Mouse (Mus musculus) hindbrain, postnatal 0 days (tissue): ENCODE data around the gene Gm20388. TPM values are rescaled to one million over a fixed set of nuclear protein-coding genes. Genes with fewer than 3 reads are reported as not detected.

Experiments
- ATAC-seq: fragments of 200-750 bp; cut with Nextera tagmentation; 2 replicates; pipeline ENCODE4 v1.8.0; 2017; ENCODE audit warnings: mild to moderate bottlenecking, moderate TSS enrichment, moderate library complexity
- DNase-seq: peaks from one replicate; pipeline ENCODE4 v3.0.0-alpha.2; 2015; ENCODE audit warnings: low spot score
- H3K27ac ChIP-seq: fragments of 300-500 bp; sonication (generic); 2 replicates; pipeline ENCODE4 v1.5.1; 2014; ENCODE audit warnings: mild to moderate bottlenecking
- H3K27me3 ChIP-seq: fragments of 300-500 bp; sonication (generic); 2 replicates; pipeline ENCODE4 v1.6.1; 2014; ENCODE audit warnings: low read length, mixed read lengths; ENCODE audit not compliant: insufficient read depth
- H3K36me3 ChIP-seq: fragments of 300-500 bp; sonication (generic); 2 replicates; pipeline ENCODE4 v1.6.1; 2014; ENCODE audit warnings: low read length, mixed read lengths; ENCODE audit not compliant: insufficient read depth
- H3K4me1 ChIP-seq: fragments of 300-500 bp; sonication (generic); 2 replicates; pipeline ENCODE4 v1.6.1; 2014; ENCODE audit warnings: antibody characterized with exemption, low read length, mixed read lengths; ENCODE audit not compliant: insufficient read depth
- H3K4me2 ChIP-seq: fragments of 300-500 bp; sonication (generic); 2 replicates; pipeline ENCODE4 v1.6.1; 2014; ENCODE audit warnings: low read depth, mild to moderate bottlenecking, low read length, moderate library complexity, mixed read lengths
- H3K4me3 ChIP-seq: fragments of 300-500 bp; sonication (generic); 2 replicates; pipeline ENCODE4 v1.5.1; 2014; ENCODE audit warnings: low read length
- H3K9ac ChIP-seq: fragments of 300-500 bp; sonication (generic); replicated peaks from 2 replicates; pipeline ENCODE4 v1.6.1; 2014; ENCODE audit warnings: mild to moderate bottlenecking, low read length, moderate library complexity, mixed read lengths
- H3K9me3 ChIP-seq: fragments of 300-500 bp; sonication (generic); 2 replicates; pipeline ENCODE4 v1.6.1; 2016; ENCODE audit warnings: low read length, mixed read lengths
- CTCF ChIP-seq: IDR thresholded peaks from 2 replicates; pipeline ENCODE4 v1.5.1; 2016; ENCODE audit warnings: antibody characterized with exemption, control low read depth, low read depth
- whole genome bisulfite sequencing: fragments of 180-500 bp; shearing (Covaris S2); extraction: QIAGEN DNeasy Blood & Tissue Kit; methylation state at CpG from one replicate; pipeline ENCODE4 v1.1.7; 2014; 5-methylcytosine and 5-hydroxymethylcytosine counted together
- polyA plus RNA-seq: library from polyadenylated mRNA; unstranded; fragments of >200 nt; fragmentation: Nextera tagmentation; extraction: Ambion mirVana; gene quantifications from 2 replicates; pipeline ENCODE4 v1.2.1, GENCODE M21; 2015
- total RNA-seq: library from RNA; depleted of rRNA; stranded (reverse); fragments of >200 nt; gene quantifications from 2 replicates; pipeline ENCODE4 v1.2.3, GENCODE M21; 2014; rRNA removed

Gene Gm20388
- total RNA-seq, result 58.0 and 71.3 TPM in 2 replicates
- not detected in 2 replicates for polyA plus RNA-seq

DNA sequence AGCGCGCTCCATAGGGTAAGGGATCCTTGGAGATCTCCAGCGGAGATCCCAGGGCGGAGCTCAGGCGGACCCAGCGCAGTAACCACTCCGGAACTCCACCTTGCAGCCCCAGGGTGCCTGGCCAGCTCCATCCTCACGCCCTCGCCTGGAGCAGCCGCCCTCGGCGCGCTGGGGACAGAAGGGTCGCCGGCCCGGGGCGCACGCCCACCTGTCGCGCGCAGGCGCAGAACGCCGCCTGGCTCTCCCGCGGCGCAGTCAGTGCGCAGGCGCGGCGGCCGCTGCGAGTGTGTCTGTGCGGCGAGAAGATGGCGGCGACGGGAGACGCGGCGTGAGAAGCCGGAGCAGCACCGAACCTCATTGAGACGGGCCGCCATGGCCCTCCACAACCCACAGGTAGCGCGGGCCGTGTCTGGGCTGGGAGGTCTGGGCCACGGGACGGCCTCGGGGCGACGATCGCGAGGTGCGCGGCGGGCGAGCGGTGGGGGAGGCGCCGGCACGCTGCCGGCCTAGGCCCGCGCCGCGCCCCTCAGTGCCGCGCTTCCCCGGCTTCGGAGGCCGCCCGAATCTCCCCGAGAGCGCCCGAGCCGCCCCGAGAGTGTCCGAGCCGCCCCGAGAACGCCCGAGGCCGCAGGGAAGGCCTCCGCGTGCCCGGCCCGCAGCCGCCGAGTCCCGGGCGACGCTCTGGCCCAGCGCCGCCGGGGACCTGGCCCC lies at the start of gene Gm20388:
Gene Gm20388, plus strand, starts transcription at position 295 of the 711 bp plus-strand sequence.
- peak; percentile 94 for DNase-seq
- no peaks in the 10 kb centered on the region for H3K9me3 ChIP-seq
- peak within 1 kb of the TSS; percentile 87 for H3K4me2 ChIP-seq
- H3K27me3 ChIP-seq, result no peaks in the 10 kb centered on the region
- peak within 1 kb of the TSS; percentile 78 for H3K9ac ChIP-seq
- H3K4me1 ChIP-seq, result peaks cover 25% of the 10 kb centered on the region
- no peak for TF ChIP-seq CTCF
- H3K36me3 ChIP-seq, result no peaks in the 10 kb centered on the region
- peak within 1 kb of the TSS; percentile 94 for H3K27ac ChIP-seq
- H3K4me3 ChIP-seq, result peak within 1 kb of the TSS; percentile 77
- peak; percentile 97 for ATAC-seq
- WGBS, result under 1% methylated on average over 81 of the region's 97 CpGs

GRCm38 (mm10) chr8:119861706-119862389 lies 48.8 kb upstream of the Gm20388 start, which contains the start of gene Klhl36:
Klhl36 (plus strand) TSS chr8:119862266.
- 2% methylated on average over 35 of the region's 35 CpGs for WGBS
- H3K9ac ChIP-seq, result peak within 1 kb of the TSS; percentile 84
- H3K27ac ChIP-seq, result peak within 1 kb of the TSS; percentile 76
- peak within 1 kb of the TSS; percentile 88 for H3K4me3 ChIP-seq
- H3K9me3 ChIP-seq, result no peaks in the 10 kb centered on the region
- ATAC-seq, result peak; percentile 96
- no peak for TF ChIP-seq CTCF
- peak; percentile 96 for DNase-seq
- no peaks in the 10 kb centered on the region for H3K4me1 ChIP-seq
- no peaks in the 10 kb centered on the region for H3K36me3 ChIP-seq
- H3K27me3 ChIP-seq, result no peaks in the 10 kb centered on the region
- peak within 1 kb of the TSS; percentile 93 for H3K4me2 ChIP-seq

- WGBS, result 0% methylated on average over 19 of the region's 19 CpGs
- Histone ChIP-seq H3K27me3 (no peaks in the 10 kb centered on the region), H3K4me2 (peak overlapping the region; percentile 93), H3K4me3 (peak overlapping the region; percentile 88), H3K27ac (peak overlapping the region; percentile 76), H3K9me3 (no peaks in the 10 kb centered on the region), H3K4me1 (no peaks in the 10 kb centered on the region), H3K9ac (peak overlapping the region; percentile 84), H3K36me3 (no peaks in the 10 kb centered on the region)
- ATAC-seq, result peak; percentile 61
- DNase-seq, result peak; percentile 40
- no peak for TF ChIP-seq CTCF
Measured at GRCm38 (mm10) chr8:119862390-119862734, 48.3 kb upstream of the Gm20388 start.

- no peaks in the 10 kb centered on the region for H3K9me3 ChIP-seq
- no peak for TF ChIP-seq CTCF
- no peaks in the 10 kb centered on the region for H3K4me1 ChIP-seq
- no peak for ATAC-seq
- H3K4me3 ChIP-seq, result peak overlapping the region; percentile 88
- 9% methylated on average over 6 of the region's 6 CpGs for WGBS
- peak overlapping the region; percentile 93 for H3K4me2 ChIP-seq
- H3K27ac ChIP-seq, result peak overlapping the region; percentile 76; the same call in 1 of the 2 replicates
- H3K9ac ChIP-seq, result peak overlapping the region; percentile 84
- no peaks in the 10 kb centered on the region for H3K36me3 ChIP-seq
- peak; percentile 36 for DNase-seq
- H3K27me3 ChIP-seq, result no peaks in the 10 kb centered on the region
Measured at GRCm38 (mm10) chr8:119862749-119863148, 47.9 kb upstream of the Gm20388 start.

DNA sequence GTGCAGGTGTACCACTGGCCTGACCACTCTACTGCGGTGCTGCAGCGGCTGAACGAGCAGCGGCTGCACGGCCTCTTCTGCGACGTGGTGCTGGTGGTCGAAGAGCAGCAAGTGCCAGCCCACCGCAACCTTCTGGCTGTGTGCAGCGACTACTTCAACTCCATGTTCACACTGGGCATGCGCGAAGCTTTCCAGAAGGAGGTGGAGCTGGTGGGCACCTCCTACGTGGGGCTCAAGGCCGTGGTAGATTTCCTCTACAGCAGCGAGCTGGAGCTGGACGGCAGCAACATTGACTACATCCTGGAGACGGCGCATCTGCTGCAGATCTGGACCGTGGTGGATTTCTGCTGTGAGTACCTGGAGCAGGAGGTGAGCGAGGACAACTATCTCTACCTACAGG lies 41.0 kb upstream of the Gm20388 start:
- Histone ChIP-seq H3K4me1 (no peaks in the 10 kb centered on the region), H3K9ac (no peak overlapping the region), H3K4me2 (no peak overlapping the region), H3K4me3 (no peak overlapping the region), H3K27me3 (no peaks in the 10 kb centered on the region), H3K27ac (no peak overlapping the region), H3K9me3 (peaks cover 5% of the 10 kb centered on the region; the same call in 1 of the 2 replicates), H3K36me3 (peaks cover 33% of the 10 kb centered on the region; the same call in 1 of the 2 replicates)
- WGBS, result 86% methylated on average over 20 of the region's 20 CpGs
- no peak for TF ChIP-seq CTCF
- no peak for DNase-seq
- no peak for ATAC-seq

DNA sequence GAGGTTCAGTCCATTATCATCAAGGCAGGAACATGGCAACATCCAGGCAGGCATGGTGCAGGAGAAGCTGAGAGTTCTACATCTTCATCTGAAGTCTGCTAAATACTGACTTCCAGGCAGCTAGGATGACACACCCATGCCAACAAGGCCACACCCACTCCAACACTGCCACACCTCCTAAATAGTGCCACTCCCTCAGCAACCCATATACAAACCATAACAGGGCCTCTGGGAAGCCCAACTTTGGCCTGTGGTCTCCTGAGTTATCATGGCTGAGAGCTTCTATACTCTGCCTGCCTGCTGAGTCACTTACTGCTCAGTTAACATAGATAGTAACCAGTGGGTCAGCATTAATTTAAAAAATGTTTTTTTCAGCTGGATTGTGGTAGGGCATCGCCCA lies 37.5 kb upstream of the Gm20388 start:
- no peak overlapping the region for H3K4me3 ChIP-seq
- H3K9ac ChIP-seq, result no peak overlapping the region
- no peak for ATAC-seq
- no peaks in the 10 kb centered on the region for H3K27me3 ChIP-seq
- no peak overlapping the region for H3K27ac ChIP-seq
- H3K4me2 ChIP-seq, result no peak overlapping the region
- H3K4me1 ChIP-seq, result no peaks in the 10 kb centered on the region
- 97% methylated on average over 1 of the region's 1 CpGs for WGBS
- H3K36me3 ChIP-seq, result peaks cover 37% of the 10 kb centered on the region; the same call in 1 of the 2 replicates
- no peak for TF ChIP-seq CTCF
- no peak for DNase-seq
- H3K9me3 ChIP-seq, result peaks cover 5% of the 10 kb centered on the region; the same call in 1 of the 2 replicates
